Mouse (Mus musculus) heart, embryonic 15.5 days (tissue): ENCODE measurements at regions not wholly inside any gene's neighbourhood (a gene's known extent, or its start where the extent isn't known, plus 50 kb on each side); places are given as distances from the start of the nearest gene placed in this dataset.

ENCODE experiments used
- ATAC-seq: fragments of 200-750 bp; cut with Nextera tagmentation; replicated peaks from 2 replicates; pipeline ENCODE4 v1.8.0; 2017; ENCODE audit warnings: low read depth, moderate TSS enrichment; ENCODE audit not compliant: insufficient number of reproducible peaks, insufficient read depth, low FRiP score
- H3K27ac ChIP-seq: fragments of 300-500 bp; sonication (generic); 2 replicates; pipeline ENCODE4 v1.5.1; 2015; ENCODE audit warnings: mild to moderate bottlenecking, inconsistent platforms
- H3K27me3 ChIP-seq: fragments of 300-500 bp; sonication (generic); 2 replicates; pipeline ENCODE4 v1.6.1; 2015; ENCODE audit warnings: inconsistent platforms
- H3K36me3 ChIP-seq: fragments of 300-500 bp; sonication (generic); 2 replicates; pipeline ENCODE4 v1.6.1; 2015; ENCODE audit warnings: mild to moderate bottlenecking, inconsistent platforms
- H3K4me1 ChIP-seq: fragments of 300-500 bp; sonication (generic); replicated peaks from 2 replicates; pipeline ENCODE4 v1.6.1; 2015; ENCODE audit warnings: inconsistent platforms
- H3K4me2 ChIP-seq: fragments of 300-500 bp; sonication (generic); 2 replicates; pipeline ENCODE4 v1.6.1; 2015; ENCODE audit warnings: inconsistent platforms, mild to moderate bottlenecking, moderate library complexity
- H3K4me3 ChIP-seq: fragments of 300-500 bp; sonication (generic); 2 replicates; pipeline ENCODE4 v1.5.1; 2015; ENCODE audit warnings: mild to moderate bottlenecking, inconsistent platforms
- H3K9ac ChIP-seq: fragments of 300-500 bp; sonication (generic); 2 replicates; pipeline ENCODE4 v1.6.1; 2015; ENCODE audit warnings: mild to moderate bottlenecking, inconsistent platforms
- H3K9me3 ChIP-seq: fragments of 300-500 bp; sonication (generic); replicated peaks from 2 replicates; pipeline ENCODE4 v1.6.1; 2016; ENCODE audit warnings: inconsistent platforms
- WGBS: fragments of 180-500 bp; shearing (Covaris S2); methylation state at CpG from one replicate; pipeline ENCODE4 v1.1.7; 2015; ENCODE audit warnings: mixed read lengths; 5-methylcytosine and 5-hydroxymethylcytosine counted together

GRCm38 (mm10) chr5:67539591-67540238 is 68.0 kb upstream of the Shisa3 start:
- Histone ChIP-seq H3K4me3 (no peak overlapping the region), H3K27ac (no peak overlapping the region), H3K36me3 (no peaks in the 10 kb centered on the region), H3K9me3 (no peaks in the 10 kb centered on the region), H3K4me1 (peaks cover 4% of the 10 kb centered on the region; the same call in 1 of the 2 replicates), H3K27me3 (no peaks in the 10 kb centered on the region), H3K9ac (no peak overlapping the region), H3K4me2 (no peak overlapping the region)
- no peak for ATAC-seq
- WGBS: 68% methylated on average over 8 of the region's 8 CpGs

- H3K9me3 ChIP-seq: 0 out of 2 replicates have a peak, but pooled peaks cover 4% of the 10 kb centered on the region
- no peak overlapping the region for H3K9ac ChIP-seq
- H3K4me1 ChIP-seq: peaks cover 4% of the 10 kb centered on the region; the same call in 1 of the 2 replicates
- H3K27ac ChIP-seq: no peak overlapping the region
- no peak overlapping the region for H3K4me2 ChIP-seq
- ATAC-seq: peak; percentile 63; the same call in 1 of the 2 replicates
- no peak overlapping the region for H3K4me3 ChIP-seq
- H3K27me3 ChIP-seq: no peaks in the 10 kb centered on the region
- H3K36me3 ChIP-seq: no peaks in the 10 kb centered on the region
- 28% methylated on average over 3 of the region's 3 CpGs for WGBS
Measured at GRCm38 (mm10) chr5:67541867-67542266, 65.8 kb upstream of the Shisa3 start.

GRCm38 (mm10) chr5:67544028-67544589 is 63.6 kb upstream of the Shisa3 start:
- Histone ChIP-seq H3K9ac (no peak overlapping the region), H3K9me3 (0 out of 2 replicates have a peak, but pooled peaks cover 4% of the 10 kb centered on the region), H3K4me2 (no peak overlapping the region), H3K4me3 (no peak overlapping the region), H3K4me1 (no peaks in the 10 kb centered on the region), H3K27ac (no peak overlapping the region), H3K36me3 (no peaks in the 10 kb centered on the region), H3K27me3 (no peaks in the 10 kb centered on the region)
- WGBS: 64% methylated on average over 9 of the region's 9 CpGs
- ATAC-seq: no peak

- Histone ChIP-seq H3K4me3 (no peak overlapping the region), H3K4me2 (no peak overlapping the region), H3K9me3 (0 out of 2 replicates have a peak, but pooled peaks cover 4% of the 10 kb centered on the region), H3K27me3 (no peaks in the 10 kb centered on the region), H3K36me3 (no peaks in the 10 kb centered on the region), H3K4me1 (no peaks in the 10 kb centered on the region), H3K9ac (no peak overlapping the region), H3K27ac (no peak overlapping the region)
- ATAC-seq: no peak
- WGBS: 83% methylated on average over 6 of the region's 6 CpGs
Measured at GRCm38 (mm10) chr5:67550257-67550656, 57.4 kb upstream of the Shisa3 start.

- H3K9me3 ChIP-seq: no peaks in the 10 kb centered on the region
- no peaks in the 10 kb centered on the region for H3K4me1 ChIP-seq
- no peaks in the 10 kb centered on the region for H3K36me3 ChIP-seq
- H3K27ac ChIP-seq: no peak overlapping the region
- WGBS: 75% methylated on average over 6 of the region's 6 CpGs
- H3K4me3 ChIP-seq: no peak overlapping the region
- H3K27me3 ChIP-seq: no peaks in the 10 kb centered on the region
- no peak overlapping the region for H3K4me2 ChIP-seq
- no peak overlapping the region for H3K9ac ChIP-seq
- no peak for ATAC-seq
Measured at GRCm38 (mm10) chr5:67551668-67552390, 55.9 kb upstream of the Shisa3 start.

GRCm38 (mm10) chr5:67552865-67553264 is 54.8 kb upstream of the Shisa3 start:
- ATAC-seq: no peak
- H3K4me2 ChIP-seq: no peak overlapping the region
- H3K36me3 ChIP-seq: no peaks in the 10 kb centered on the region
- H3K27me3 ChIP-seq: no peaks in the 10 kb centered on the region
- 77% methylated on average over 2 of the region's 2 CpGs for WGBS
- no peaks in the 10 kb centered on the region for H3K4me1 ChIP-seq
- no peak overlapping the region for H3K4me3 ChIP-seq
- H3K9me3 ChIP-seq: no peaks in the 10 kb centered on the region
- no peak overlapping the region for H3K9ac ChIP-seq
- H3K27ac ChIP-seq: no peak overlapping the region
